Mouse (Mus musculus) kidney, postnatal 14 days (tissue): Measurements from ENCODE around the gene Gnrhr.

Experiments used
- DNase-seq: peaks from one replicate; pipeline ENCODE4 v3.0.0; 2022; ENCODE audit warnings: mixed read lengths

Gnrhr gene

GRCm38 (mm10) chr5:86197801-86198200 lies at the start of gene Gnrhr:
Gene Gnrhr, minus strand, starts transcription at chr5:86197901.
- no peak for DNase-seq

- no peak for DNase-seq
These were observed 48.9 kb upstream of the Gnrhr start for GRCm38 (mm10) chr5:86246559-86246958.

GRCm38 (mm10) chr5:86244880-86245279 lies 47.2 kb upstream of the Gnrhr start:
- DNase-seq: no peak

GRCm38 (mm10) chr5:86244275-86244674 lies 46.6 kb upstream of the Gnrhr start:
- no peak for DNase-seq

- DNase-seq: no peak
These were observed 29.6 kb upstream of the Gnrhr start for GRCm38 (mm10) chr5:86227156-86227853.

GRCm38 (mm10) chr5:86191356-86191755 lies 6.3 kb downstream of the Gnrhr start:
- peak; percentile 9 for DNase-seq

GRCm38 (mm10) chr5:86190770-86191169 lies 6.9 kb downstream of the Gnrhr start:
- peak; percentile 18 for DNase-seq

- DNase-seq: no peak
These were observed 7.4 kb downstream of the Gnrhr start for GRCm38 (mm10) chr5:86190290-86190689.

GRCm38 (mm10) chr5:86187441-86187840 lies 10.3 kb downstream of the Gnrhr start:
- no peak for DNase-seq

- DNase-seq: no peak
These were observed 23.9 kb downstream of the Gnrhr start for GRCm38 (mm10) chr5:86173778-86174177.

GRCm38 (mm10) chr5:86172449-86173161 lies 25.1 kb downstream of the Gnrhr start, which contains the start of gene Uba6:
Gene Uba6, minus strand, starts transcription at chr5:86172803.
- DNase-seq: peak; percentile 98

- DNase-seq: no peak
These were observed 25.6 kb downstream of the Gnrhr start for GRCm38 (mm10) chr5:86172088-86172448.
